Mouse (Mus musculus): ENCODE measurements at regions not wholly inside any gene's neighbourhood (a gene's known extent, or its start where the extent isn't known, plus 50 kb on each side); places are given as distances from the start of the nearest gene placed in this dataset.

DNA sequence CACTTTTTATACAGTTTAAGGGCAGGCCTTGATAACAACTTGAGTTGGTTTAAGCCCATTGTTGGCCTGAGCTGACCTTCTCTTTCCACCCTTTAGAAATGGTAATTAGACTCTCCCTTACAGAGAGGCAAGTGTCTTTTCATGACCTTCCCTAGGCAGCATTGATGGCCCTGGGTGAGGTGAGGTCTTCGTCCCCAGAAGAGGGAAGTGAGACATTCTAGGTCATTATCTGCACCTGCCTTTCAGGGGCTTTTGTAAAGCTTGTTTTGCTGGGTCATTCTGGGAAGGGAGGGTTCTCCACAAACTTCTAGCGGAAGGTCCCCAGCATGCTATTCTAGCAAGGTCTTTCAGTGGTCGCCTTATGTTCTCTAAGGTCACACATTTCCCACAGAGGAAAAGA is 93.6 kb upstream of the Foxn2 start:
- no peak overlapping the region for H3K4me3 ChIP-seq (ENCODE audit: low read depth, low read length)
- no peak overlapping the region for H3K4me2 ChIP-seq (ENCODE audit: low read length)
- no peaks in the 10 kb centered on the region for H3K9me3 ChIP-seq (replicated peaks; ENCODE audit: control insufficient read depth, low read length)
- H3K9ac ChIP-seq (ENCODE audit: low read length), result no peak overlapping the region
- H3K27ac ChIP-seq (ENCODE audit: low read depth, low read length), result no peak overlapping the region
- 60% methylated on average over 3 of the region's 3 CpGs for WGBS
- no peak for DNase-seq (ENCODE audit: low spot score)
- H3K36me3 ChIP-seq (ENCODE audit: control insufficient read depth, insufficient read depth, low read length), result no peaks in the 10 kb centered on the region
- H3K27me3 ChIP-seq (replicated peaks; ENCODE audit: control insufficient read depth, insufficient read depth, low read length), result no peaks in the 10 kb centered on the region
- ATAC-seq, result no peak
- H3K4me1 ChIP-seq (ENCODE audit: control insufficient read depth, insufficient read depth, low read length), result no peaks in the 10 kb centered on the region

DNA sequence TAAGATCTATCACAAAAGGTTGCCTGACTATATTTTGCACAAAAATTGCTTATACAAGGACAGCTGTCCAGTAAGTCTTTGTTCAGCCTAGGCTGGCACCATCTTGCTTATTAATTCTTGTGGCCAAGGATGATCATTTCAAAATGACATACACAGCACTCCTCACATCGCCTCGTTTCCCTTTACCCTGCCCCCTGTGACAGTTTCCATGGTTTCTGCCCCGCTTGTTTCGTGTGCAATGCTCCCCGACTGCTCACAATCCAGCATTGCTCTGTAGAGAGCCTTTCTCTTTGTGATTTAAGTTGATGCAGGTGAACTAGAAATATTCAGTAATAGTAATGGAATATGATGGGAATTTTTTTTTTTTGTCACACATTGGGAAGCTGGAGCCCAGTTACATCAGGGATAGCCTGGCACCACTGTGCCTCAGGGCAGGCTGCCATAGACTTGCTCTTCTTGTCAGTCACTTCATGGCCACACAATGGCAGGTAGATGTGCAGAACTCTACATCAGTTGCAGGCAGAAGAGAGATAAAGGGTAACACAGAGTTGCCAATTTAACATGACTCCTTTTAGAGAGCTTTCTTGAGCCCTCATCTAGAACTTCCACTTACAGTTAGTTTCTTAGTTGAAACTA is 90.6 kb upstream of the Foxn2 start:
- no peaks in the 10 kb centered on the region for H3K4me1 ChIP-seq (ENCODE audit: control insufficient read depth, insufficient read depth, low read length)
- no peak overlapping the region for H3K4me3 ChIP-seq (ENCODE audit: low read depth, low read length)
- no peaks in the 10 kb centered on the region for H3K9me3 ChIP-seq (replicated peaks; ENCODE audit: control insufficient read depth, low read length)
- no peak for DNase-seq (ENCODE audit: low spot score)
- no peak overlapping the region for H3K4me2 ChIP-seq (ENCODE audit: low read length)
- ATAC-seq, result no peak
- no peak overlapping the region for H3K9ac ChIP-seq (ENCODE audit: low read length)
- 73% methylated on average over 5 of the region's 5 CpGs for WGBS
- H3K27me3 ChIP-seq (replicated peaks; ENCODE audit: control insufficient read depth, insufficient read depth, low read length), result no peaks in the 10 kb centered on the region
- H3K36me3 ChIP-seq (ENCODE audit: control insufficient read depth, insufficient read depth, low read length), result no peaks in the 10 kb centered on the region
- no peak overlapping the region for H3K27ac ChIP-seq (ENCODE audit: low read depth, low read length)

DNA sequence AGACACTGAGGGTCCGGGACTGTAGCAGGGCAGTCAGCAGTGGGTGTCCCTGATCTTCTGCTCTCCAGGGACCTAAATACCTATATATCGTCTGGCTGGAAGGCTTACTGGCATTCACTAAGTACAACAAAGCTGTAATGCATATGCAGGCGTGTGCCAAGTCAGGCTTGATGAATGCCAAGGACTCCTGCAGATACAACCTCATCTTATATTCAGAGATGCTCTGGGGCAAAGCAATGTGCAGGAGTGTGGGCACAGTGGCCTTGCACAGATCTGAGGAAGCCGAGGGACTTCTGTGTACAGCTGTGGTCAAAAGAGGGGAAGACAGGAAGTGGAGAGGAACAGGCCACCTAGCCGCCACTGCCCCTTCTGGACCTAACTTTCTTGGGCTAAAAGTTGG is 89.5 kb upstream of the Foxn2 start:
- no peak overlapping the region for H3K4me3 ChIP-seq (ENCODE audit: low read depth, low read length)
- H3K27ac ChIP-seq (ENCODE audit: low read depth, low read length), result no peak overlapping the region
- no peaks in the 10 kb centered on the region for H3K4me1 ChIP-seq (ENCODE audit: control insufficient read depth, insufficient read depth, low read length)
- H3K27me3 ChIP-seq (replicated peaks; ENCODE audit: control insufficient read depth, insufficient read depth, low read length), result no peaks in the 10 kb centered on the region
- no peaks in the 10 kb centered on the region for H3K36me3 ChIP-seq (ENCODE audit: control insufficient read depth, insufficient read depth, low read length)
- ATAC-seq, result no peak
- peak; percentile 28 for DNase-seq (ENCODE audit: low spot score)
- H3K4me2 ChIP-seq (ENCODE audit: low read length), result no peak overlapping the region
- H3K9ac ChIP-seq (ENCODE audit: low read length), result no peak overlapping the region
- H3K9me3 ChIP-seq (replicated peaks; ENCODE audit: control insufficient read depth, low read length), result no peaks in the 10 kb centered on the region
- 71% methylated on average over 5 of the region's 5 CpGs for WGBS

DNA sequence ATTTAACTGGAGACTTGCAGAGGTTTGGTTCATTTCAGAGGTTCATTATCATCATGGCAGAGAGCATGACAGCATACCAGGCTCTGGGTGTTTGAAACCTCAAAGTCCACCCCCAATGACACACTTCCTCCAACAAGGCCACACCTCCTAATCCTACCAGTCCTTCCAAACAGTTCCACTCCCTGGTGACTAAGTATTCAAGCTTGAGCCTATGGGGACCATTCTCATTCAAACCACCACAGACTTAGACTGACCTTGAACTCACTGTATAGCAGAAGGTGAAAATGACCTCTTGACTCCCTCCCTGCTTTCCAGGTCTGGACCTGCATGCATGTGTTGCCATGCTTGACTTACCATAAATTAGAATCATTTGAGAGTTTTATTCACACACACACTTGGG is 87.6 kb upstream of the Foxn2 start:
- DNase-seq (ENCODE audit: low spot score) (no peak), ATAC-seq (no peak)
- no peaks in the 10 kb centered on the region for H3K9me3 ChIP-seq (replicated peaks; ENCODE audit: control insufficient read depth, low read length)
- no peak overlapping the region for H3K27ac ChIP-seq (ENCODE audit: low read depth, low read length)
- no peak overlapping the region for H3K4me2 ChIP-seq (ENCODE audit: low read length)
- no peak overlapping the region for H3K9ac ChIP-seq (ENCODE audit: low read length)
- no peaks in the 10 kb centered on the region for H3K36me3 ChIP-seq (ENCODE audit: control insufficient read depth, insufficient read depth, low read length)
- H3K27me3 ChIP-seq (replicated peaks; ENCODE audit: control insufficient read depth, insufficient read depth, low read length), result no peaks in the 10 kb centered on the region
- no peak overlapping the region for H3K4me3 ChIP-seq (ENCODE audit: low read depth, low read length)
- H3K4me1 ChIP-seq (ENCODE audit: control insufficient read depth, insufficient read depth, low read length), result no peaks in the 10 kb centered on the region

GRCm38 (mm10) chr17:88361161-88361560 is 79.3 kb upstream of the Foxn2 start:
- ATAC-seq, result no peak
- no peak overlapping the region for H3K4me2 ChIP-seq (ENCODE audit: low read length)

DNA sequence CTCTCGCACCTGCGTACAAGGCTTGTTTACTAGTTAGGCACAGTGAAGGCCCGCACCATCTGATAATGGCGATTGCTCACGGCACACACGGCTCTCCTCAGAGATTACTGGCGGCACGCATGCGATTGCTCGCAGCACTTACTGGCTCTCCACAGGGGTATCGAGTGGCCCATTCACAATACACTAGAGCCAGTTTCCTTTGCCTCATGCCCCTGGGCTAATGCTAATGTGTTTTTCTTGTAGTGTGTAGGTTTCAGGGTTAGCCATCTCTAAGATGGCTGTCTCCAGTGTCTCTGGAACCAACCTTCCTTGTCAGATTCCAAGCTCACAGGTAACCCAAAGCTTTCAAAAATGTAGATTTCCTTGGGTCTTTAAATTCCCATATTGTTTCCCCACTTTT is 78.1 kb upstream of the Foxn2 start:
- no peaks in the 10 kb centered on the region for H3K36me3 ChIP-seq (ENCODE audit: control insufficient read depth, insufficient read depth, low read length)
- ATAC-seq (no peak), DNase-seq (ENCODE audit: low spot score) (no peak)
- H3K27me3 ChIP-seq (replicated peaks; ENCODE audit: control insufficient read depth, insufficient read depth, low read length), result no peaks in the 10 kb centered on the region
- H3K27ac ChIP-seq (ENCODE audit: low read depth, low read length), result no peak overlapping the region
- no peaks in the 10 kb centered on the region for H3K9me3 ChIP-seq (replicated peaks; ENCODE audit: control insufficient read depth, low read length)
- H3K4me2 ChIP-seq (ENCODE audit: low read length), result no peak overlapping the region
- H3K4me1 ChIP-seq (ENCODE audit: control insufficient read depth, insufficient read depth, low read length), result no peaks in the 10 kb centered on the region
- WGBS, result 84% methylated on average over 11 of the region's 11 CpGs
- no peak overlapping the region for H3K4me3 ChIP-seq (ENCODE audit: low read depth, low read length)
- H3K9ac ChIP-seq (ENCODE audit: low read length), result no peak overlapping the region

More at GRCm38 (mm10) chr17:88361161-88361560, 79.3 kb upstream of the Foxn2 start:
- Histone ChIP-seq H3K9ac (ENCODE audit: low read length) (no peak overlapping the region), H3K36me3 (ENCODE audit: control insufficient read depth, insufficient read depth, low read length) (no peaks in the 10 kb centered on the region), H3K27me3 (replicated peaks; ENCODE audit: control insufficient read depth, insufficient read depth, low read length) (no peaks in the 10 kb centered on the region), H3K9me3 (replicated peaks; ENCODE audit: control insufficient read depth, low read length) (no peaks in the 10 kb centered on the region), H3K4me1 (ENCODE audit: control insufficient read depth, insufficient read depth, low read length) (no peaks in the 10 kb centered on the region), H3K4me3 (ENCODE audit: low read depth, low read length) (no peak overlapping the region), H3K27ac (ENCODE audit: low read depth, low read length) (no peak overlapping the region)
- 83% methylated on average over 2 of the region's 2 CpGs for WGBS
- no peak for DNase-seq (ENCODE audit: low spot score)

DNA sequence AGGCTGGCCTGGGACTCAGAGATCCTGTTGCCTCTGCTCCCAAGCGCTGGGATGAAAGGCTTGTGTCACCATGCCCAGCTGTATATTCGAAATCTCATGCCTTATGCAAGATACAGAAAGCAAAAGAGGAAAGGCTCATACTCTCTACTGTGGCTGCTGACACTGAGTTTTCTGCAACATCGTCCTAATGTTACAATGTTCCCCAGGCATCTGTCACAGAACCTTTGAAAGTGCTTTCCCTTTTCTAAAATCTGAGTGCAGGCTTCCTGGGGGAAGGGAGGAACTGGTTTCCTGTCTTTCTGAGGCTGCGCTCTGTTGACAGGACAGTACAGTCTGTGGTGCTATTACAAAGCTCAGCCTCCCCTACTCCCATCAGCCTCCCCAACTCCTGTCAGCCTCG is 72.6 kb upstream of the Foxn2 start:
- H3K4me1 ChIP-seq (ENCODE audit: control insufficient read depth, insufficient read depth, low read length), result no peaks in the 10 kb centered on the region
- H3K4me3 ChIP-seq (ENCODE audit: low read depth, low read length), result no peak overlapping the region
- no peak overlapping the region for H3K4me2 ChIP-seq (ENCODE audit: low read length)
- 78% methylated on average over 5 of the region's 5 CpGs for WGBS
- H3K27me3 ChIP-seq (replicated peaks; ENCODE audit: control insufficient read depth, insufficient read depth, low read length), result no peaks in the 10 kb centered on the region
- DNase-seq (ENCODE audit: low spot score) (no peak), ATAC-seq (no peak)
- no peak overlapping the region for H3K27ac ChIP-seq (ENCODE audit: low read depth, low read length)
- H3K9me3 ChIP-seq (replicated peaks; ENCODE audit: control insufficient read depth, low read length), result no peaks in the 10 kb centered on the region
- H3K9ac ChIP-seq (ENCODE audit: low read length), result no peak overlapping the region
- H3K36me3 ChIP-seq (ENCODE audit: control insufficient read depth, insufficient read depth, low read length), result no peaks in the 10 kb centered on the region

GRCm38 (mm10) chr17:88369971-88370370 is 70.5 kb upstream of the Foxn2 start:
- H3K4me2 ChIP-seq (ENCODE audit: low read length), result no peak overlapping the region
- ATAC-seq, result no peak
- no peaks in the 10 kb centered on the region for H3K4me1 ChIP-seq (ENCODE audit: control insufficient read depth, insufficient read depth, low read length)
- H3K36me3 ChIP-seq (ENCODE audit: control insufficient read depth, insufficient read depth, low read length), result no peaks in the 10 kb centered on the region
- H3K27ac ChIP-seq (ENCODE audit: low read depth, low read length), result no peak overlapping the region
- H3K27me3 ChIP-seq (replicated peaks; ENCODE audit: control insufficient read depth, insufficient read depth, low read length), result no peaks in the 10 kb centered on the region
- no peak overlapping the region for H3K4me3 ChIP-seq (ENCODE audit: low read depth, low read length)
- no peak overlapping the region for H3K9ac ChIP-seq (ENCODE audit: low read length)
- DNase-seq (ENCODE audit: low spot score), result no peak
- WGBS, result 90% methylated on average over 8 of the region's 8 CpGs
- H3K9me3 ChIP-seq (replicated peaks; ENCODE audit: control insufficient read depth, low read length), result no peaks in the 10 kb centered on the region

- H3K36me3 ChIP-seq (ENCODE audit: control insufficient read depth, insufficient read depth, low read length), result no peaks in the 10 kb centered on the region
- DNase-seq (ENCODE audit: low spot score) (no peak), ATAC-seq (no peak)
- H3K27me3 ChIP-seq (replicated peaks; ENCODE audit: control insufficient read depth, insufficient read depth, low read length), result no peaks in the 10 kb centered on the region
- no peak overlapping the region for H3K4me2 ChIP-seq (ENCODE audit: low read length)
- H3K9ac ChIP-seq (ENCODE audit: low read length), result no peak overlapping the region
- no peaks in the 10 kb centered on the region for H3K4me1 ChIP-seq (ENCODE audit: control insufficient read depth, insufficient read depth, low read length)
- no peaks in the 10 kb centered on the region for H3K9me3 ChIP-seq (replicated peaks; ENCODE audit: control insufficient read depth, low read length)
- H3K4me3 ChIP-seq (ENCODE audit: low read depth, low read length), result no peak overlapping the region
- H3K27ac ChIP-seq (ENCODE audit: low read depth, low read length), result no peak overlapping the region
- 80% methylated on average over 9 of the region's 9 CpGs for WGBS
These were observed 69.8 kb upstream of the Foxn2 start for GRCm38 (mm10) chr17:88370676-88371075.
